Mouse (Mus musculus): Measurements from ENCODE around the gene Wdsub1.

The Wdsub1 gene

DNA sequence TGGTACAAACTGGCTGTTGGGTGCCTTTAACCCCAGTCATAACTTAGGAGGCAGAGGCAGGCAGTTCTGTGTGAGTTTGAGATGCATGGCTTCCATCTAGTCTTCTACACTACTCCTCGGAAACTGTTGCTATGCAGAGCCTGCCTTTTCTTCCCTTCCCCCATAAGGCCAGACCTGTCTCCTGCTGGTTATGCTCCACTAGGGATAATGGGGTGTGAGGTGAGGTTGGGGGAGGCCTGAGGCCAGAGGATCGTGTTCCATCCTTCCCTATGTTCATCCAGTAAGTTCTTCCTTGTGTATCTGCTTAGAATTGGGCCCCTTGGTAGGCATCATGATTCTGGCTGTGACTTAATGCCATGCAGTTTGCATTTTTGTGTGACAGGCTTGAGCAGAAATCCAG, 76.8 kb downstream of the Wdsub1 start:
- no peak for DNase-seq (ENCODE audit: low spot score)

DNA sequence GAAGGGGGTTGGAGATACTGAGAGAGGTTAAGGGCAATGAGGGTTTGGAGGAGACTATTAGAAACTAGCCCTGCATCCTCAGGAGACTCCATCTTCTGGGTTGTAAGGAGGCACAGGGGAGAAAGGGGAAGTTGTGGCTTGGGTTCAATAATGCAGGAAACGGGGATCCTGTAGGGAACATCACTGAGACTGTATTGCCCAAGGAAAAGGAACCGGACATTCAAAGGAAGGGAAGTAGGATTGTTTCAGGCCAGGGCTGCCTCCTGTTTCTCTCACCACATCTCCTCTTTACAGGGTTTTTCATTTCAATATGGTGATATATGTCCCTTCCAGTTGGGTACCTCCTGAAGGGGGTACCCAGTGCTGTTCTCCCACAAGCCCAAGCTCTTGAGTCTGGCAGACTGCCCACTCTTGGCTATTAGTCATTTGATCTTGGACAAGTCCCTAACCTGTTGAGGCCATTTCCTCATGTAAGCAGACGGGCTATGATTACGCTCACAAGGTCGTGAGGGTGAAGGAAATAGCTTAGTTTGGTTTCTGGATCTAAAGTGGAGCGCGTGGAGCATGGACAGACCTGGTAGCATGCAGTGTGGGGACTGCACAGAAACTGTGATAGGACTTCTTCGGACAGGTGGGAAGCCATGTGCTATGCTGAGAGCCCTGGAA, 79.5 kb downstream of the Wdsub1 start:
- DNase-seq (ENCODE audit: low spot score), result peak; percentile 31

Data from urinary bladder, postnatal 14 days (tissue).